Mouse (Mus musculus): ENCODE results near the gene Hsd3b7. TPM values are rescaled to one million over a fixed set of nuclear protein-coding genes. Genes with fewer than 3 reads are reported as not detected.

Gene Hsd3b7
- 2.4 to 3.8 TPM (median 3.5 TPM) in 4 replicates for total RNA-seq (2023; ENCODE audit: inconsistent age)

GRCm38 (mm10) chr7:127800435-127801009 is at the start of gene Hsd3b7:
Hsd3b7 (plus strand) TSS chr7:127800604.

GRCm38 (mm10) chr7:127769651-127770038 is 30.8 kb upstream of the Hsd3b7 start, which contains the start of gene Orai3:
Orai3 (plus strand) TSS chr7:127769815.

GRCm38 (mm10) chr7:127776426-127776825 is 24.0 kb upstream of the Hsd3b7 start, which contains the start of gene Setd1a:
Setd1a (plus strand) TSS chr7:127776670.

GRCm38 (mm10) chr7:127785308-127785707 is 15.1 kb upstream of the Hsd3b7 start, which contains the start of gene Gm49388:
Gm49388 (plus strand) TSS chr7:127785608.

GRCm38 (mm10) chr7:127824176-127824871 is 23.9 kb downstream of the Hsd3b7 start, which contains the start of the genes Stx4a and Stx1b:
Stx4a (plus strand) TSS chr7:127824294.
Stx1b (minus strand) TSS chr7:127824549.

Other genes starting within 250 kb of the Hsd3b7 start
- gene Tmem265, start 239.2 kb upstream of the Hsd3b7 start, total RNA-seq (2023; ENCODE audit: inconsistent age) = 2.6 to 2.9 TPM in 2 of 4 replicates, not detected in the others
- 122 to 139 TPM (median 127 TPM) in 4 replicates for gene Phkg2, start 227.3 kb upstream of the Hsd3b7 start, total RNA-seq (2023; ENCODE audit: inconsistent age)
- gene Ccdc189, start 212.0 kb upstream of the Hsd3b7 start, total RNA-seq (2023; ENCODE audit: inconsistent age) = 0.77 to 2.0 TPM (median 1.4 TPM) in 4 replicates
- gene Rnf40, start 211.8 kb upstream of the Hsd3b7 start, total RNA-seq (2023; ENCODE audit: inconsistent age) = 135 to 149 TPM (median 147 TPM) in 4 replicates
- gene Zfp629, start 184.8 kb upstream of the Hsd3b7 start, total RNA-seq (2023; ENCODE audit: inconsistent age) = 2.8 to 6.4 TPM (median 3.5 TPM) in 4 replicates
- gene Bcl7c, start 91.7 kb upstream of the Hsd3b7 start, total RNA-seq (2023; ENCODE audit: inconsistent age) = 43.3 to 65.2 TPM (median 58.3 TPM) in 4 replicates
- not detected in 4 replicates for gene Ctf1, start 87.9 kb upstream of the Hsd3b7 start, total RNA-seq (2023; ENCODE audit: inconsistent age)
- gene Ctf2, start 68.4 kb upstream of the Hsd3b7 start, total RNA-seq (2023; ENCODE audit: inconsistent age) = not detected in 4 replicates
- gene Fbxl19, start 56.1 kb upstream of the Hsd3b7 start, total RNA-seq (2023; ENCODE audit: inconsistent age) = 17.0 to 19.0 TPM (median 17.8 TPM) in 4 replicates
- 32.3 to 37.7 TPM (median 35.3 TPM) in 4 replicates for gene Orai3, start 30.8 kb upstream of the Hsd3b7 start, total RNA-seq (2023; ENCODE audit: inconsistent age)
- 73.8 to 89.8 TPM (median 79.6 TPM) in 4 replicates for gene Setd1a, start 23.9 kb upstream of the Hsd3b7 start, total RNA-seq (2023; ENCODE audit: inconsistent age)
- gene Gm49388, start 15.0 kb upstream of the Hsd3b7 start, total RNA-seq (2023; ENCODE audit: inconsistent age) = 1.00 to 2.5 TPM (median 1.3 TPM) in 3 of 4 replicates, not detected in the other
- gene Stx4a, start 23.7 kb downstream of the Hsd3b7 start, total RNA-seq (2023; ENCODE audit: inconsistent age) = 141 to 145 TPM (median 144 TPM) in 4 replicates
- gene Stx1b, start 23.9 kb downstream of the Hsd3b7 start, total RNA-seq (2023; ENCODE audit: inconsistent age) = not detected in 4 replicates
- 96.4 to 104 TPM (median 100 TPM) in 4 replicates for gene Zfp646, start 75.6 kb downstream of the Hsd3b7 start, total RNA-seq (2023; ENCODE audit: inconsistent age)
- 10.2 to 19.0 TPM (median 14.3 TPM) in 4 replicates for gene Zfp668, start 76.2 kb downstream of the Hsd3b7 start, total RNA-seq (2023; ENCODE audit: inconsistent age)
- 0.30 to 0.78 TPM (median 0.46 TPM) in 4 replicates for gene Prss53, start 90.4 kb downstream of the Hsd3b7 start, total RNA-seq (2023; ENCODE audit: inconsistent age)
- gene Gm21974, start 94.8 kb downstream of the Hsd3b7 start, total RNA-seq (2023; ENCODE audit: inconsistent age) = not detected in 4 replicates
- gene Vkorc1, start 95.0 kb downstream of the Hsd3b7 start, total RNA-seq (2023; ENCODE audit: inconsistent age) = 13.7 to 16.1 TPM (median 14.6 TPM) in 4 replicates
- gene Bckdk, start 103.5 kb downstream of the Hsd3b7 start, total RNA-seq (2023; ENCODE audit: inconsistent age) = 24.4 to 36.9 TPM (median 28.0 TPM) in 4 replicates
- gene Kat8, start 111.9 kb downstream of the Hsd3b7 start, total RNA-seq (2023; ENCODE audit: inconsistent age) = 42.4 to 44.8 TPM (median 42.7 TPM) in 4 replicates
- gene Prss8, start 129.5 kb downstream of the Hsd3b7 start, total RNA-seq (2023; ENCODE audit: inconsistent age) = not detected in 4 replicates
- gene Prss36, start 146.1 kb downstream of the Hsd3b7 start, total RNA-seq (2023; ENCODE audit: inconsistent age) = 2.5 to 4.6 TPM (median 3.6 TPM) in 4 replicates
- gene Fus, start 166.9 kb downstream of the Hsd3b7 start, total RNA-seq (2023; ENCODE audit: inconsistent age) = 714 to 860 TPM (median 834 TPM) in 4 replicates
- gene Pycard, start 193.3 kb downstream of the Hsd3b7 start, total RNA-seq (2023; ENCODE audit: inconsistent age) = 25.0 to 31.2 TPM (median 27.9 TPM) in 4 replicates
- gene Trim72, start 203.3 kb downstream of the Hsd3b7 start, total RNA-seq (2023; ENCODE audit: inconsistent age) = 0.69 to 1.1 TPM (median 0.91 TPM) in 4 replicates